Mouse (Mus musculus): ENCODE results near the gene Orc1. TPM values are rescaled to one million over a fixed set of nuclear protein-coding genes. Genes with fewer than 3 reads are reported as not detected.

Gene Orc1
- polyA plus RNA-seq, 1 experiment from 2014 or later, result 1.9 TPM

DNA sequence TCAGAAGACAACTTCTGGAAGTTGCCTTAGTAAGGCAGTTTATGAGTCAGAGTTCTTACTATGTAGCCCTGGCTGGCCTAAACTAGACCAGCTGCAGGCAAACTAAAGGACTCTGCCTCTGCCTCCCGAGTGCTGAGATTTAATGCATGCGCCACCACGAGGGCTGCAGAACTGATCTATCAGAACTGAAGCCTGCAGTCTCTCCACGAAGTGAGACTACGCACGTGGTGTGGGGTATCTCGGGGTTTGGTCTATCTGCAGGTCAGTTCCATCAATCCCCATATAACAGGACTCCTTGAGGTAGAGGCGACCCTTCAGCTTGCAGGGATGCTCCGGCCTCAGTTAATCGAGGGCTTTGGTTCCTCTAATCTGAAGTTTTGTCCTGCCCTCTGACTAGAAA lies 39.9 kb downstream of the Orc1 start:
- peak overlapping the region; percentile 95 for H3K27ac ChIP-seq
- H3K36me3 ChIP-seq, result peaks cover 12% of the 10 kb centered on the region; the same call in 1 of the 2 replicates
- H3K4me1 ChIP-seq (replicated peaks), result peaks cover 21% of the 10 kb centered on the region
- 1% methylated on average over 10 of the region's 10 CpGs for WGBS
- no peaks in the 10 kb centered on the region for H3K9me3 ChIP-seq
- peak overlapping the region; percentile 84 for H3K4me2 ChIP-seq
- peak overlapping the region; percentile 77 for H3K4me3 ChIP-seq
- peak overlapping the region; percentile 91 for H3K9ac ChIP-seq
- no peaks in the 10 kb centered on the region for H3K27me3 ChIP-seq
- ATAC-seq (ENCODE audit: low FRiP score), result peak; percentile 62

DNA sequence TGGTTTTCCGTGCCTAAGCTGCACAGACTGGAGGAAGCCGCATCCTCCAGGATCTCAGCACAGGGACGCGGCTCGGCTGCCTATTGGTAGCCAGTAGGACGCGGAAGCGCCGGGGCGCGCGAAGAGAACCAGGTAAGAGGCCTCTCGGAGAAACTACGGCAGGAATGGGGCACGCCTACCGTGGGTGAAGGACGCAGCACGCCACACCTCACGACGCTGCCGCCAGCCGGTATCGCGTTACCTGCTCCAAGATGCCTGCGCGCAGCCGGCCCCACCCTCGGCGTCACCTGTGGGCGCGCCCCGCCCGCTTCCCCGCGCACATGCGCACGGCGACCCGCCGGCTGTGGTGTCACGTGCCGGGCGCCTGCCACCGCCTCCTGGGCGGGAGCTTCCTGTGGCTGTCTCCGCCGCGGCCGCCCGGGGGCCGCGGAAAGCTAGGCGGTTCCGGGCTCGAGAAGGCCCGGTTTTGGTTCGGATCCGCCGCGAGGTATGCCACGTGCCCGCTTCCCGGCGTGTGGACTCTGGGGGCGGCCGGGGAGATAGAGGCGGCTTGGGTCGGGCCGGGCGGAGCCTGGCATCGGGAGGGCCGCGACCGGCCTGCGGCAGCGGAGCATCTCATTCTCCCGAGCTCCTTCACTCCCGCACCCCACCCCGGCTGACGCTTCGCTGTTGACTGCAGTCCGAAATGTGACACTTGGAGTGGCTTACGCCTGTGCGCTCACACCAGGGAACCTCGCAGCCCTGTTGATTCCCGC lies 40.5 kb downstream of the Orc1 start, which contains the start of gene Cc2d1b:
Gene Cc2d1b (plus strand): TSS at position 354 of the 755 bp plus-strand sequence.
- peaks cover 18% of the 10 kb centered on the region for H3K36me3 ChIP-seq
- under 1% methylated on average over 82 of the region's 86 CpGs for WGBS
- H3K27ac ChIP-seq, result peak within 1 kb of the TSS; percentile 95

DNA sequence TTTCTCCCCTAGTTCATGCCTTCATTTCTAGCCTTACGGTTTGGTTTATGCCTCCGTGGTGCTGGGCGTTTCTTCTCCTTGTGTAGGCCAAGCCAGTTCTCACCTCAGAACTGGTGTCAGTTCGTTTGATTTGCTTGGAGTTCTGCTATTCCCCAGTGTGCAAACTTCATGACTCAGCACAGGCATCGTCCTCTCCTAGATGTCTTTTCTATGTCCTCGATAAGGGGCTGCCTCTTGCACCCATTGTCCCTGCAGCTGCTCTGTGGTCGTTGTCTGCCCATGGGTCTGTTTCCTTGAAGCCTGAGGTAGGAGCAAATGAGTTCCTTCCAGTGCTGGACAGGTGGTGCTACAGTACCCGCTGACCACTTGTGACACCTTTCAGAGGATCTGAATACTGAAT lies 41.3 kb downstream of the Orc1 start:
- H3K4me1 ChIP-seq (replicated peaks), result peaks cover 21% of the 10 kb centered on the region
- peak overlapping the region; percentile 91 for H3K9ac ChIP-seq
- peak overlapping the region; percentile 77 for H3K4me3 ChIP-seq
- H3K4me2 ChIP-seq, result peak overlapping the region; percentile 84
- WGBS, result 21% methylated on average over 8 of the region's 8 CpGs
- H3K36me3 ChIP-seq, result peaks cover 26% of the 10 kb centered on the region
- peak overlapping the region; percentile 95 for H3K27ac ChIP-seq
- ATAC-seq (ENCODE audit: low FRiP score), result 0 out of 2 replicates have a peak, but pooled peaks have one; percentile 2
- H3K27me3 ChIP-seq, result no peaks in the 10 kb centered on the region
- H3K9me3 ChIP-seq, result no peaks in the 10 kb centered on the region

More for the DNA sequence above, 40.5 kb downstream of the Orc1 start, which contains the start of gene Cc2d1b:
- Histone ChIP-seq H3K27me3 (no peaks in the 10 kb centered on the region), H3K9ac (peak within 1 kb of the TSS; percentile 91), H3K4me2 (peak within 1 kb of the TSS; percentile 84), H3K4me1 (replicated peaks) (peaks cover 21% of the 10 kb centered on the region), H3K4me3 (peak within 1 kb of the TSS; percentile 77), H3K9me3 (no peaks in the 10 kb centered on the region)
- ATAC-seq (ENCODE audit: low FRiP score), result peak; percentile 93

GRCm38 (mm10) chr4:108621504-108621903 lies 42.3 kb downstream of the Orc1 start:
- H3K4me2 ChIP-seq, result no peak overlapping the region
- 95% methylated on average over 6 of the region's 6 CpGs for WGBS
- H3K27me3 ChIP-seq, result no peaks in the 10 kb centered on the region
- no peak for ATAC-seq (ENCODE audit: low FRiP score)
- H3K27ac ChIP-seq, result no peak overlapping the region
- H3K36me3 ChIP-seq, result peaks cover 36% of the 10 kb centered on the region
- H3K9ac ChIP-seq, result no peak overlapping the region
- H3K9me3 ChIP-seq, result no peaks in the 10 kb centered on the region
- no peak overlapping the region for H3K4me3 ChIP-seq
- H3K4me1 ChIP-seq (replicated peaks), result peaks cover 21% of the 10 kb centered on the region

DNA sequence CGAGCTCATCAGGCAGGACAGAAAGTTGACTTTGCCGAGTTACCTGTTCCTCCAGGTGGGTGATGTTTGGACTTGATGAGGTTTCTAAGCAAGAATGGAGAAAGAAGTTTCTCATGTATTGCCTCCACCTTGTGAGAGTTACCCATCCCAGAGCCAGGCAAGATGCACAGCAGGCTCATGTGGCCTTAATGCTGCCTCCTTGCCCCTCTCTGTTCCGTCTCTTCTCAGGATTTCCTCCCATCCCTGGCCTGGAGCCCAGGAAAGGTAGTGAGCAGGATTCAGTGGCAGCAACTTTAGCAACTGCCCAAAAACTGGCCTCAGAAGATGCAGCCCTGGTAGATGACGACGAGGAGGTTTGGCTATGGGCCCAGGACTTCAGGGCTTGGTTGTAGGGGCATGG lies 47.8 kb downstream of the Orc1 start:
- 95% methylated on average over 5 of the region's 5 CpGs for WGBS
- Histone ChIP-seq H3K9me3 (no peaks in the 10 kb centered on the region), H3K9ac (no peak overlapping the region), H3K4me2 (no peak overlapping the region), H3K36me3 (peaks cover 89% of the 10 kb centered on the region), H3K4me1 (replicated peaks) (no peaks in the 10 kb centered on the region), H3K27ac (no peak overlapping the region), H3K27me3 (no peaks in the 10 kb centered on the region), H3K4me3 (no peak overlapping the region)
- no peak for ATAC-seq (ENCODE audit: low FRiP score)

GRCm38 (mm10) chr4:108629363-108629880 lies 50.2 kb downstream of the Orc1 start:
- Histone ChIP-seq H3K4me1 (replicated peaks) (no peaks in the 10 kb centered on the region), H3K27ac (no peak overlapping the region), H3K9ac (no peak overlapping the region), H3K27me3 (no peaks in the 10 kb centered on the region), H3K9me3 (no peaks in the 10 kb centered on the region), H3K4me2 (no peak overlapping the region), H3K4me3 (no peak overlapping the region), H3K36me3 (peaks cover 96% of the 10 kb centered on the region)
- 92% methylated on average over 7 of the region's 7 CpGs for WGBS
- ATAC-seq (ENCODE audit: low FRiP score), result no peak

DNA sequence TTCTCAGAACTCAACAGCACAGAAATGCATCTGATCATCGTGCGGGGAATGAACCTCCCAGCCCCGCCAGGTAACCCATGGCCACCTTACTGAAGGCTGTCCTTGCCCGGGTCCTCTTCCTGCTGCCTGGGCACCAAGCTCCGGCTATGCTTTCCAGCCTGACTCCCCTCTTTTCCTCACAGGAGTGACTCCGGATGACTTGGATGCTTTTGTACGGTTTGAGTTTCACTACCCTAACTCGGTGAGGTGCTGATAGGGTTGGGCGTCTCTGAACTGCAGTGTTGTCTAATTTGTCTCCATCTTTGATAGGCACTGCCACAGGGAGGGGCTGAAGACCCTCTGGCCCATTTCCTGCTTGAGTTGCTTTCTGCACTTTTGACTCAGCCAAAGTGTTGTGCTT lies 50.9 kb downstream of the Orc1 start:
- H3K4me2 ChIP-seq, result no peak overlapping the region
- no peak overlapping the region for H3K9ac ChIP-seq
- H3K27me3 ChIP-seq, result no peaks in the 10 kb centered on the region
- peaks cover 96% of the 10 kb centered on the region for H3K36me3 ChIP-seq
- no peak for ATAC-seq (ENCODE audit: low FRiP score)
- no peaks in the 10 kb centered on the region for H3K9me3 ChIP-seq
- H3K4me3 ChIP-seq, result no peak overlapping the region
- no peaks in the 10 kb centered on the region for H3K4me1 ChIP-seq (replicated peaks)
- 95% methylated on average over 9 of the region's 9 CpGs for WGBS
- no peak overlapping the region for H3K27ac ChIP-seq

DNA sequence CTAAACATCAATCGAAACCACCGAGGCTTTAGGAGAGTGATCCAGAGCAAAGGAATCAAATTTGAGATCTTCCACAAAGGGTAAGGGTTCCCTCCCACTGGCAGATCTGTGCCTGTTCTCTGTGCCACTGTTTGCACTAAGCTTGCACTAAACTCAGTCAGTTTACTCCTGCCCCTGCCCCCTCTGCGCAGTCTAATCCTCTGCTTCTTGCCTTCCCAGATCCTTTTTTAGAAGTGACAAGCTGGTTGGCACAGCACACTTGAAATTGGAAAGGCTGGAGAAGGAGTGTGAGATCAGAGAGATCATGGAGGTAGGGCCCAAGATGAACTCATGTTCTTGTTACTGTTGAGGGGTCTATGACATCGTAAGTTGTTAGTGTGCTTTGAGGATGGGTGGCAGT lies 52.4 kb downstream of the Orc1 start:
- H3K4me2 ChIP-seq, result no peak overlapping the region
- no peaks in the 10 kb centered on the region for H3K27me3 ChIP-seq
- no peak overlapping the region for H3K4me3 ChIP-seq
- ATAC-seq (ENCODE audit: low FRiP score), result no peak
- no peak overlapping the region for H3K9ac ChIP-seq
- H3K27ac ChIP-seq, result no peak overlapping the region
- WGBS, result 95% methylated on average over 4 of the region's 4 CpGs
- H3K36me3 ChIP-seq, result peaks cover 94% of the 10 kb centered on the region
- no peaks in the 10 kb centered on the region for H3K4me1 ChIP-seq (replicated peaks)
- H3K9me3 ChIP-seq, result no peaks in the 10 kb centered on the region

GRCm38 (mm10) chr4:108633703-108634102 lies 54.5 kb downstream of the Orc1 start:
- H3K4me1 ChIP-seq (replicated peaks), result no peaks in the 10 kb centered on the region
- H3K36me3 ChIP-seq, result peaks cover 88% of the 10 kb centered on the region
- peak overlapping the region; percentile 40; the same call in 1 of the 2 replicates for H3K27ac ChIP-seq
- no peaks in the 10 kb centered on the region for H3K9me3 ChIP-seq
- H3K9ac ChIP-seq, result no peak overlapping the region
- H3K4me3 ChIP-seq, result no peak overlapping the region
- WGBS, result 52% methylated on average over 12 of the region's 12 CpGs
- ATAC-seq (ENCODE audit: low FRiP score), result no peak
- no peak overlapping the region for H3K4me2 ChIP-seq
- no peaks in the 10 kb centered on the region for H3K27me3 ChIP-seq

GRCm38 (mm10) chr4:108634696-108635095 lies 55.5 kb downstream of the Orc1 start:
- no peak overlapping the region for H3K27ac ChIP-seq
- no peaks in the 10 kb centered on the region for H3K27me3 ChIP-seq
- 47% methylated on average over 4 of the region's 4 CpGs for WGBS
- H3K4me2 ChIP-seq, result no peak overlapping the region
- ATAC-seq (ENCODE audit: low FRiP score), result no peak
- no peaks in the 10 kb centered on the region for H3K9me3 ChIP-seq
- no peak overlapping the region for H3K4me3 ChIP-seq
- no peaks in the 10 kb centered on the region for H3K4me1 ChIP-seq (replicated peaks)
- no peak overlapping the region for H3K9ac ChIP-seq
- H3K36me3 ChIP-seq, result peaks cover 85% of the 10 kb centered on the region

- Histone ChIP-seq H3K9ac (no peak overlapping the region), H3K27ac (no peak overlapping the region), H3K4me2 (no peak overlapping the region), H3K4me1 (replicated peaks) (no peaks in the 10 kb centered on the region), H3K4me3 (no peak overlapping the region), H3K9me3 (no peaks in the 10 kb centered on the region), H3K36me3 (peaks cover 81% of the 10 kb centered on the region), H3K27me3 (no peaks in the 10 kb centered on the region)
- no peak for ATAC-seq (ENCODE audit: low FRiP score)
Measured at GRCm38 (mm10) chr4:108635101-108635500, 55.9 kb downstream of the Orc1 start.

GRCm38 (mm10) chr4:108637721-108638120 lies 58.5 kb downstream of the Orc1 start:
- Histone ChIP-seq H3K9ac (no peak overlapping the region), H3K27ac (no peak overlapping the region), H3K4me3 (no peak overlapping the region), H3K27me3 (no peaks in the 10 kb centered on the region), H3K9me3 (no peaks in the 10 kb centered on the region), H3K36me3 (peaks cover 80% of the 10 kb centered on the region), H3K4me2 (no peak overlapping the region), H3K4me1 (replicated peaks) (no peaks in the 10 kb centered on the region)
- WGBS, result 89% methylated on average over 3 of the region's 3 CpGs
- ATAC-seq (ENCODE audit: low FRiP score), result no peak

DNA sequence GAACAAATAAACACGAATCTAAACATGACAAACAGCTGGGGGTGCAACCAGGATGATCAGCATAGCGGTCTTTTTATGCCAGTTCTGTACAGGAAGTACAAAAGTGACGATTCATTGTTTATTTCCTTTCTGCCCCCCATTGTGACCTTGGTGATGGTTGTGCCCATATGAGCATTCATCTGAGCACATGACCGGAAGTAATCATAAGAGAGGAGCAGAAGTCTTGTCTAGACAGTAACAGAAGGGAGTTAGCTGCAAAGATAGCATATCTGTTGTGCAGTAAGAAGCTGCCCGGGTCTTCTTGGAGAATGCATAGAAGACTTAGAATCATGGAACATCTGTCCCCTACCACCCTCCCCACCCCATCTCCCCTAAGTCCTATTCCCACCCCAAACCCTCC lies 59.5 kb downstream of the Orc1 start:
- no peak overlapping the region for H3K9ac ChIP-seq
- H3K36me3 ChIP-seq, result peaks cover 79% of the 10 kb centered on the region
- H3K27ac ChIP-seq, result no peak overlapping the region
- no peaks in the 10 kb centered on the region for H3K27me3 ChIP-seq
- no peaks in the 10 kb centered on the region for H3K4me1 ChIP-seq (replicated peaks)
- H3K4me2 ChIP-seq, result no peak overlapping the region
- 87% methylated on average over 5 of the region's 5 CpGs for WGBS
- no peak overlapping the region for H3K4me3 ChIP-seq
- no peak for ATAC-seq (ENCODE audit: low FRiP score)
- no peaks in the 10 kb centered on the region for H3K9me3 ChIP-seq
